15 mouse cellular contexts compared by ENCODE assay signal in the genomic region with DNA sequence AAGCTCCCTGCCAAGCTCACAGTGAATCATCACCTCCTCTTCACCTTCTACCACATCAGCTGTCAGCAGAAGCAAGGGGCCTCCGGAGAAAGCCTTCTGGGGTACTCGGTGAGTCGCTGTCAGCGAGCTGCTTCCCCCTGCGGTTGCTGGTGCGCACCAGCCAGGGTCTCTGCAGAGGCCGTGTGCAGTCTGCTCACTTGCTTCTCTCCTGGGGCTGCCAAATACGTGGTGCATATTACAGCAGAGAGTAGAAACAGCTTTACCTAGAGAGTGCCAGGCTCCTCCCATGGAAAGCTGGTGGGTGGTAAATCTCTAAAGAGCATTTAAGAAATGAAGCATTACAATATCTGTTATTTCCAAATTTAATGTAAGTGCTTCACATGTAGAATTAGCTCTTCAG.
DNase-seq lines count a peak whose midpoint lies in the region; ATAC-seq and TF ChIP-seq lines count a peak whose summit lies in the region.
"Had no signal": no experiment of that assay in that cellular context is flagged by ENCODE, and none has a peak within 500 bp of the region (broad histone marks: within the 10 kb centered on the region; RNA-seq: fewer than 3 reads in every experiment).

No protein-coding gene starts in this region.

- no peaks in the 10 kb centered on the region for H3K4me1 ChIP-seq in forebrain, postnatal 0 days (ENCODE audit: insufficient read depth)
- no peaks in the 10 kb centered on the region for H3K4me1 ChIP-seq in forebrain, embryonic 13.5 days
- peaks cover 8% of the 10 kb centered on the region; the same call in 1 of the 2 replicates for H3K4me1 ChIP-seq in heart, embryonic 16.5 days (ENCODE audit: control insufficient read depth, insufficient read depth, low read length)
- H3K4me1 ChIP-seq in heart, adult 2 months (ENCODE audit: control insufficient read depth, insufficient read depth, low read length), result no peaks in the 10 kb centered on the region
- H3K4me1 ChIP-seq: embryonic facial prominence, embryonic 13.5 days; liver, embryonic 13.5 days had no signal

- intact Hi-C loops in heart, adult 2 months (cut with DNase I), result no loop called here

- H3K9ac ChIP-seq in forebrain, postnatal 0 days, result no peak overlapping the region
- H3K9ac ChIP-seq in forebrain, embryonic 13.5 days, result no peak overlapping the region
- H3K9ac ChIP-seq in heart, embryonic 16.5 days (ENCODE audit: low read length), result no peak overlapping the region
- H3K9ac ChIP-seq in heart, adult 2 months (ENCODE audit: low read depth, low read length), result no peak overlapping the region
- H3K9ac ChIP-seq: embryonic facial prominence, embryonic 13.5 days; liver, embryonic 13.5 days; neural tube, embryonic 12.5 days had no signal

- H3K27me3 ChIP-seq in forebrain, postnatal 0 days (ENCODE audit: insufficient read depth, low read length), result no peaks in the 10 kb centered on the region
- no peaks in the 10 kb centered on the region for H3K27me3 ChIP-seq in forebrain, embryonic 13.5 days
- H3K27me3 ChIP-seq in heart, embryonic 16.5 days (ENCODE audit: control insufficient read depth, insufficient read depth, low read length), result no peaks in the 10 kb centered on the region
- no peaks in the 10 kb centered on the region for H3K27me3 ChIP-seq in heart, adult 2 months (ENCODE audit: control insufficient read depth, insufficient read depth, low read length)
- H3K27me3 ChIP-seq: embryonic facial prominence, embryonic 13.5 days; liver, embryonic 13.5 days; neural tube, embryonic 12.5 days had no signal

- no peak overlapping the region for H3K4me2 ChIP-seq in forebrain, postnatal 0 days (ENCODE audit: low read depth)
- H3K4me2 ChIP-seq in forebrain, embryonic 13.5 days, result no peak overlapping the region
- H3K4me2 ChIP-seq in heart, embryonic 16.5 days (ENCODE audit: low read depth, low read length), result peak overlapping the region; percentile 6; the same call in 1 of the 2 replicates
- H3K4me2 ChIP-seq: embryonic facial prominence, embryonic 13.5 days; liver, embryonic 13.5 days; neural tube, embryonic 12.5 days had no signal

- no peaks in the 10 kb centered on the region for H3K79me2 ChIP-seq in heart, adult 2 months (replicated peaks; ENCODE audit: control insufficient read depth, insufficient read depth, low read length)

- H3K27ac ChIP-seq in forebrain, postnatal 0 days (ENCODE audit: low read depth, low read length), result no peak overlapping the region
- H3K27ac ChIP-seq in forebrain, embryonic 13.5 days, result no peak overlapping the region
- no peak overlapping the region for H3K27ac ChIP-seq in heart, embryonic 16.5 days (ENCODE audit: low read length)
- no peak overlapping the region for H3K27ac ChIP-seq in heart, adult 2 months
- H3K27ac ChIP-seq: embryonic facial prominence, embryonic 13.5 days; liver, embryonic 13.5 days; neural tube, embryonic 12.5 days had no signal

- H3K4me3 ChIP-seq in forebrain, postnatal 0 days (ENCODE audit: low read depth, low read length), result no peak overlapping the region
- H3K4me3 ChIP-seq in forebrain, embryonic 13.5 days, result no peak overlapping the region
- no peak overlapping the region for H3K4me3 ChIP-seq in heart, embryonic 16.5 days (ENCODE audit: low read length)
- no peak overlapping the region for H3K4me3 ChIP-seq in heart, adult 2 months
- H3K4me3 ChIP-seq: embryonic facial prominence, embryonic 13.5 days; liver, embryonic 13.5 days; neural tube, embryonic 12.5 days had no signal

- no peaks in the 10 kb centered on the region for H3K9me3 ChIP-seq in forebrain, postnatal 0 days (ENCODE audit: low read length)
- no peaks in the 10 kb centered on the region for H3K9me3 ChIP-seq in forebrain, embryonic 13.5 days (replicated peaks)
- H3K9me3 ChIP-seq in heart, embryonic 16.5 days (replicated peaks; ENCODE audit: control insufficient read depth, low read length), result no peaks in the 10 kb centered on the region
- H3K9me3 ChIP-seq: embryonic facial prominence, embryonic 13.5 days; liver, embryonic 13.5 days; neural tube, embryonic 12.5 days had no signal

- no peak for TF ChIP-seq CTCF in forebrain, postnatal 0 days (IDR thresholded peaks at IDR 0.05; ENCODE audit: low read depth)
- no peak for TF ChIP-seq CTCF in heart, adult 2 months (IDR thresholded peaks at IDR 0.05)

- peak; percentile 79 for ATAC-seq in forebrain, postnatal 0 days
- no peak for ATAC-seq in forebrain, embryonic 13.5 days
- ATAC-seq in heart, embryonic 16.5 days (replicated peaks; ENCODE audit: extremely low read depth, insufficient read depth, low FRiP score), result no peak

- 58% methylated on average over 8 of the region's 8 CpGs for WGBS in forebrain, postnatal 0 days
- 79% methylated on average over 8 of the region's 8 CpGs for WGBS in forebrain, embryonic 13.5 days
- WGBS in heart, embryonic 16.5 days, result 39% methylated on average over 8 of the region's 8 CpGs
- 67% methylated on average over 8 of the region's 8 CpGs for WGBS in heart, adult 2 months

- no peak for TF ChIP-seq EP300 in heart, adult 2 months (IDR thresholded peaks at IDR 0.05; ENCODE audit: insufficient read depth, low read depth, low read length)

- H3K36me3 ChIP-seq in forebrain, postnatal 0 days (ENCODE audit: insufficient read depth), result no peaks in the 10 kb centered on the region
- H3K36me3 ChIP-seq in forebrain, embryonic 13.5 days (ENCODE audit: poor library complexity, severe bottlenecking), result no peaks in the 10 kb centered on the region
- H3K36me3 ChIP-seq in heart, embryonic 16.5 days (ENCODE audit: control insufficient read depth, insufficient read depth), result no peaks in the 10 kb centered on the region
- no peaks in the 10 kb centered on the region for H3K36me3 ChIP-seq in heart, adult 2 months (ENCODE audit: control insufficient read depth, insufficient read depth, low read length)
- H3K36me3 ChIP-seq: embryonic facial prominence, embryonic 13.5 days; neural tube, embryonic 12.5 days had no signal

- no peak for TF ChIP-seq POLR2A in heart, adult 2 months (IDR thresholded peaks at IDR 0.05; ENCODE audit: insufficient read depth, low read depth, low read length)

- DNase-seq in forebrain, postnatal 0 days, result peak; percentile 51
- DNase-seq in heart, adult 2 months, result no peak
- DNase-seq in right cerebral cortex, adult 2 months (ENCODE audit: low spot score in 2 of 2), result peak; percentile 15 to 39
- no peak for DNase-seq in right cerebral cortex, postnatal 14 days
- no peak for DNase-seq in spleen, postnatal 36 days (ENCODE audit: low spot score in 2 of 2)
- no peak for DNase-seq in lung, postnatal 4 days
- DNase-seq: B cell, adult 2 months; cerebellum, adult 18-20 months; liver, embryonic 13.5 days; retina, postnatal 1 day; thymus, adult 18-20 months had no signal

Comparison
In these comparisons a context has a peak if more than half of its experiments do, and no peak if none do; other contexts are left out.
1. DNase-seq: peak in forebrain, postnatal 0 days (single experiment) and right cerebral cortex, adult 2 months (2 of 2); none in heart, adult 2 months (0 of 2), right cerebral cortex, postnatal 14 days (single experiment), spleen, postnatal 36 days (0 of 2) and lung, postnatal 4 days (0 of 2).